Mouse (Mus musculus) megakaryocyte, embryonic 14.5 days (primary cell): ENCODE results near the gene Sars.

Experiments
- FLI1 ChIP-seq: IDR thresholded peaks from 2 replicates; pipeline ENCODE4 v1.6.1; 2012; ENCODE audit warnings: low read length, inconsistent platforms, mixed read lengths
- GATA1 ChIP-seq: IDR thresholded peaks from 3 replicates; pipeline ENCODE4 v1.6.1; 2012; ENCODE audit warnings: mixed read lengths, low read length, inconsistent platforms, borderline replicate concordance

GRCm38 (mm10) chr3:108433188-108433880 lies 11.7 kb downstream of the Sars start:
- TF ChIP-seq GATA1 = no peak
- no peak for TF ChIP-seq FLI1
